Mouse (Mus musculus): ENCODE data around the gene Irak2.

GRCm38 (mm10) chr6:113662964-113663700 is 24.9 kb downstream of the Irak2 start:
- TF ChIP-seq CTCF (IDR thresholded peaks at IDR 0.05; ENCODE audit: control insufficient read depth, insufficient read depth, insufficient read length) (no peak), MAX (IDR thresholded peaks at IDR 0.05) (no peak), USF1 (IDR thresholded peaks at IDR 0.05; ENCODE audit: low read depth) (no peak), MYOD1 (IDR thresholded peaks at IDR 0.05; ENCODE audit: control insufficient read depth, insufficient read length, low read depth) (no peak), CEBPB (IDR thresholded peaks at IDR 0.05; ENCODE audit: low read depth) (no peak), MYOG (IDR thresholded peaks at IDR 0.05; ENCODE audit: control insufficient read depth, extremely low read depth, insufficient read length) (no peak)

Data from C2C12 (cell line).